Mouse (Mus musculus) kidney, embryonic 15.5 days (tissue): ENCODE measurements at regions not wholly inside any gene's neighbourhood (a gene's known extent, or its start where the extent isn't known, plus 50 kb on each side); places are given as distances from the start of the nearest gene placed in this dataset.

Experiments
- ATAC-seq: fragments of 200-750 bp; cut with Nextera tagmentation; replicated peaks from 2 replicates; pipeline ENCODE4 v1.8.0; 2017; ENCODE audit warnings: moderate TSS enrichment; ENCODE audit not compliant: low FRiP score
- H3K27ac ChIP-seq: fragments of 300-500 bp; sonication (generic); 2 replicates; pipeline ENCODE4 v1.5.1; 2015; ENCODE audit warnings: mild to moderate bottlenecking, inconsistent platforms
- H3K27me3 ChIP-seq: fragments of 300-500 bp; sonication (generic); 2 replicates; pipeline ENCODE4 v1.6.1; 2015; ENCODE audit warnings: inconsistent platforms
- H3K36me3 ChIP-seq: fragments of 300-500 bp; sonication (generic); 2 replicates; pipeline ENCODE4 v1.6.1; 2015; ENCODE audit warnings: inconsistent platforms
- H3K4me1 ChIP-seq: fragments of 300-500 bp; sonication (generic); 2 replicates; pipeline ENCODE4 v1.6.1; 2015; ENCODE audit warnings: inconsistent platforms
- H3K4me2 ChIP-seq: fragments of 300-500 bp; sonication (generic); 2 replicates; pipeline ENCODE4 v1.6.1; 2015; ENCODE audit warnings: moderate library complexity, mild to moderate bottlenecking, inconsistent platforms
- H3K4me3 ChIP-seq: fragments of 300-500 bp; sonication (generic); replicated peaks from 2 replicates; pipeline ENCODE4 v1.5.1; 2015; ENCODE audit warnings: mild to moderate bottlenecking, inconsistent platforms
- H3K9ac ChIP-seq: fragments of 300-500 bp; sonication (generic); 2 replicates; pipeline ENCODE4 v1.6.1; 2015; ENCODE audit warnings: mild to moderate bottlenecking, inconsistent platforms
- H3K9me3 ChIP-seq: fragments of 300-500 bp; sonication (generic); replicated peaks from 2 replicates; pipeline ENCODE4 v1.6.1; 2016; ENCODE audit warnings: inconsistent platforms
- WGBS: fragments of 180-500 bp; shearing (Covaris S2); methylation state at CpG from one replicate; pipeline ENCODE4 v1.1.7; 2015; ENCODE audit warnings: mixed read lengths; 5-methylcytosine and 5-hydroxymethylcytosine counted together

DNA sequence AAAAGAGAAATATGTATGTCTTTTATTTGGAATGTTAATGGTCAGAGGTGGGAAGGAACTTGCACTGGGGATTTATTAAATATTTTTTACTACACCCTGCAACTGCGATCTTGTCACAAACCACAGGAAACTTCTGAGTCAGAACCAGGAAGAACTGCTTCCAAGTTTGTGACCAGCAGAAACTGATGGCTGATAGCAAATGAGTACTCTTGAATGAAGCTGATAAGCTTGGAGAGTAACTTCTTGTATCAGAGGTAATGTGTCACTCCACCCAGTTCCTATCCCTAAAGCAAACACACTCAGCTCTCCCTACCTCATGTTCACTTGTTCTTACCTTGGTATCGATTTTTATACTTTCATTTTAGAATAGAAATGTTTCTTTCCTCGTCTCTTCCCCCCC is 76.0 kb upstream of the Thpo start:
- no peak for ATAC-seq
- Histone ChIP-seq H3K4me1 (no peaks in the 10 kb centered on the region), H3K36me3 (no peaks in the 10 kb centered on the region), H3K27ac (no peak overlapping the region), H3K9ac (no peak overlapping the region), H3K27me3 (no peaks in the 10 kb centered on the region), H3K4me2 (no peak overlapping the region), H3K4me3 (no peak overlapping the region), H3K9me3 (no peaks in the 10 kb centered on the region)
- 96% methylated on average over 3 of the region's 3 CpGs for whole genome bisulfite sequencing

DNA sequence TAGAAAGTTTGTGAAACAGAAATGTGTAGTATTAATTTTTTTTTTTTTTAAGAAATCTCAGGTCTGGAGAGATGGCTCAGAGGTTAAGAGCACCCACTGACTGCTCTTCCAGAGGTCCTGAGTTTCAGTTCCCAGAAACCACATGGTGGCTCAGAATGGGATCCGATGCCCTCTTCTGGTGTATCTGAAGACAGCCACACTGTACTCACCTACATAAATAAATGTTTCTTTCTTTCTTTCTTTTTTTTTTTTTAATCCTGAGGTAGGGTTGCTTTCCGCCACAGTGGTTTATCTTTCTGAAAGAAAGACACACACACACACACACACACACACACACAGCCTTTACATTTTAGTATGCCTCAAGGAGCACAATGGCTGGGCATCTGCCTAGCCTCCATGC is 74.0 kb upstream of the Thpo start:
- Histone ChIP-seq H3K4me1 (peaks cover 15% of the 10 kb centered on the region), H3K4me2 (no peak overlapping the region), H3K9me3 (no peaks in the 10 kb centered on the region), H3K27ac (no peak overlapping the region), H3K9ac (no peak overlapping the region), H3K4me3 (no peak overlapping the region), H3K36me3 (no peaks in the 10 kb centered on the region), H3K27me3 (no peaks in the 10 kb centered on the region)
- ATAC-seq: no peak
- WGBS: 86% methylated on average over 2 of the region's 2 CpGs

DNA sequence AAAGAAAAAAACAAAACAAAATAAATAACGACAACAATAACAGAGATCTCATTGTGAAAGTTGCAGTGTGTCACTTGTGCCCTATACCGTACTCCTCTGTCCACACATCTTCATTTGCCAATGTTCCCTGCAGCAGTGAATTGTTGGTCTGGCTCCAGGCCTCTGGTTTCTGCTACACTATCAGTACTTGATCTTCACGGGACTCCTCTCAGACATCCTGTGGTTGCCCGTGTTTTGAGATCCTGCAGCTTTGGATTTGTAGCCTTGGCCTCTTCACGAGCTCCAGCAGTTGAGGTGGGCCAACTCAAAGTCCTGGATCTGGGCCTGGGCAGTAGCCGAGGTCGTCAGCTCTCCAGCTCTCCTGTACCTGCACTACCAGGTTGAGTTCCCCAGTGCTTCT is 72.4 kb upstream of the Thpo start:
- no peak for ATAC-seq
- H3K27me3 ChIP-seq: no peaks in the 10 kb centered on the region
- H3K4me1 ChIP-seq: peaks cover 18% of the 10 kb centered on the region
- 83% methylated on average over 7 of the region's 7 CpGs for WGBS
- H3K27ac ChIP-seq: no peak overlapping the region
- no peaks in the 10 kb centered on the region for H3K9me3 ChIP-seq
- H3K4me2 ChIP-seq: no peak overlapping the region
- H3K9ac ChIP-seq: no peak overlapping the region
- no peak overlapping the region for H3K4me3 ChIP-seq
- no peaks in the 10 kb centered on the region for H3K36me3 ChIP-seq

DNA sequence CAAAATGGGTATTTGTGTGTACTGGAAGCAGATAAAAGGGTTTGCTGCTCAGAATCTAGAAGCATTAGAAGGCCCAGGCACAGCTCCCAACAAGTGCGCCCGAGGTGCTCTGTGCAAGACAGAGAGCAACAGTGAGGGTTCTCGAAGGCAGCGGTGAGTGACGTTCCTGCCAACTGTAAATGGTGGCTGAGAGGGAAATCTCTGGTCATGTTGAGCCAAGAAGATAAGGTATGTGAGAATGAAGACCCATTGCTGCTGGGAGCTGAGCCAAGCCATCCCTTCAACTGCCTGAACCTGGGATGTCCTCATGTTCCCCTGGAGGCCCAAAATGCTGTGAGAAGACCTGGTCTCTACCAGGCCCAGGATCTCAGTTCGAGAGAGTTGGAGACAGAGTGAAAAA is 71.5 kb upstream of the Thpo start:
- no peaks in the 10 kb centered on the region for H3K36me3 ChIP-seq
- H3K27ac ChIP-seq: no peak overlapping the region
- 86% methylated on average over 6 of the region's 6 CpGs for WGBS
- no peak for ATAC-seq
- no peak overlapping the region for H3K4me2 ChIP-seq
- H3K4me3 ChIP-seq: no peak overlapping the region
- peaks cover 18% of the 10 kb centered on the region for H3K4me1 ChIP-seq
- H3K9me3 ChIP-seq: no peaks in the 10 kb centered on the region
- no peak overlapping the region for H3K9ac ChIP-seq
- no peaks in the 10 kb centered on the region for H3K27me3 ChIP-seq

DNA sequence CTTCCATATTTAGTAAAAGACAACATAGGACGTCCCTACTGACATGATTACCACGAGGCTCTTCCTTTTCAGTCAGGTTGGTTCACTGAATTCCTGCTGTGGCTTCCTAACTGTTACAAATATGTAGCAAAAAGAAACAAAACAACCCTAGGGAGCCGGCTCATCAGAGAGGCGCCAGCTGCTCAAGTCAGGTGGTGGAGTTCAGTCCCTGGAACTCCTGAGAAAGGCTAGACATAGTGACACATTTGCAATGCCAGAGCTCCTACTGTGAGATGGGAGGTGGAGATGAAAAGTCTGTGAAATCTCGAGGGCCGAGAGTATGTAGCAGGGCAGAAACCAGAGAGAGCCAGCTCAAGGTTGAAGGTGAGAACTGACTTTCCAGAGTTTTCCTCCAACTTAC is 70.8 kb upstream of the Thpo start:
- peak overlapping the region; percentile 23; the same call in 1 of the 2 replicates for H3K9ac ChIP-seq
- WGBS: 15% methylated on average over 6 of the region's 6 CpGs
- peak overlapping the region; percentile 78; the same call in 1 of the 2 replicates for H3K27ac ChIP-seq
- no peaks in the 10 kb centered on the region for H3K36me3 ChIP-seq
- peak overlapping the region; percentile 74 for H3K4me2 ChIP-seq
- H3K4me3 ChIP-seq: peak overlapping the region; percentile 41
- H3K27me3 ChIP-seq: no peaks in the 10 kb centered on the region
- peak; percentile 45 for ATAC-seq
- H3K9me3 ChIP-seq: no peaks in the 10 kb centered on the region
- H3K4me1 ChIP-seq: peaks cover 18% of the 10 kb centered on the region

DNA sequence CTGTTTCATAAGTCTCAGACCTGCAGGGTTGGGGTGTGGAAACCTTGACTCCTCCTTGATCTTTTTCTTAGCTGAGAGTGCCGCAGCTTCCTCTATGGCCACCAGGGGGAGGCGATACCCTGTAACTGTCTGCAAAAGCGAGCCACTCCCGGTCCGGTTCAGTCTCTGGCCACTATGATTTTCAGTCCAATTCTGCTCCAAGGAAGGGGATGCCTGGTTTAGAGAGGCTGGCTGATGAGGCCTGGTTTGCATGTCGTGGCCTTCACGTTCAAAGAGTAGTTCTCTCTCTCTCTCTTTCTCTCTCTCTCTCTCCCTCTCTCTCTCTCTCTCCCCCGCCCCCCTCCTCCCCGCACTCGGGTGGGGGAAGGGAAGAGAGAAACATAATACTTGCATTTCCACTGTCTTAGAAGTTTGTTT is 70.3 kb upstream of the Thpo start:
- Histone ChIP-seq H3K9ac (peak overlapping the region; percentile 23; the same call in 1 of the 2 replicates), H3K9me3 (no peaks in the 10 kb centered on the region), H3K27me3 (no peaks in the 10 kb centered on the region), H3K27ac (peak overlapping the region; percentile 78; the same call in 1 of the 2 replicates), H3K4me3 (peak overlapping the region; percentile 41), H3K4me2 (peak overlapping the region; percentile 74), H3K4me1 (peaks cover 18% of the 10 kb centered on the region), H3K36me3 (no peaks in the 10 kb centered on the region)
- ATAC-seq: peak; percentile 85
- WGBS: 4% methylated on average over 10 of the region's 10 CpGs

DNA sequence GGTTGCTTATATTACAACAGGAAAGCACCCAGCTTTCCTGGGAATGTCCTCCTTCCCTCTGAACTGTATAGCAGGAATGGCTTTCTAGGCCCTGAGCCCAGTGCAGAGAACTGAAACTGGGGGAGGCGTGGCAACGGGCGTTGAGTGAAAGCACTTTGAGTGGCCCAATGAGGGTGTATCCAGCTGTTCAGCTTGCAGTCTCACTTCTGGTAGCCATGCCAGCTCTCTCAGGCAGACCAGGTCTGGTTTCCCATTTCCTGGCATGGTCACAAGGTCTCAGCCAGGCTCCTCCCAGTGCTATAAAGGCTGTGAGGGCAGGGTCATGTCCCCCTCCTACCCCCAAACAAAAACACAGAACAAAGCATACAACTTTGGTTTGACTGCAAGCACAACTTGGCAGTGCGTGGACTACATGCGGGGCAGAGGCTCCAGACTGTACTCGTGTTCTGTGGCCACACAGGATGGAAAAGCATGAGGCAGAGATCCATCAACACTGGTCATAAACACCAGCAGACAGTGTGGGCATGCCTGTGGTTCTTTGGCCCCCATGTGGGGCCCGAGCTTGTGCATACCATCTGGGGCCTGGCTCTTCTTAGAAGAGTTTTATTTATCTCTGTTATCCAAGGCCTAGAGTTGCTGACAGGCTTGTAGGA is 69.1 kb upstream of the Thpo start:
- Histone ChIP-seq H3K27ac (no peak overlapping the region), H3K9ac (no peak overlapping the region), H3K27me3 (no peaks in the 10 kb centered on the region), H3K4me2 (no peak overlapping the region), H3K9me3 (no peaks in the 10 kb centered on the region), H3K4me1 (peaks cover 18% of the 10 kb centered on the region), H3K36me3 (no peaks in the 10 kb centered on the region), H3K4me3 (no peak overlapping the region)
- ATAC-seq: no peak
- 59% methylated on average over 7 of the region's 7 CpGs for WGBS

DNA sequence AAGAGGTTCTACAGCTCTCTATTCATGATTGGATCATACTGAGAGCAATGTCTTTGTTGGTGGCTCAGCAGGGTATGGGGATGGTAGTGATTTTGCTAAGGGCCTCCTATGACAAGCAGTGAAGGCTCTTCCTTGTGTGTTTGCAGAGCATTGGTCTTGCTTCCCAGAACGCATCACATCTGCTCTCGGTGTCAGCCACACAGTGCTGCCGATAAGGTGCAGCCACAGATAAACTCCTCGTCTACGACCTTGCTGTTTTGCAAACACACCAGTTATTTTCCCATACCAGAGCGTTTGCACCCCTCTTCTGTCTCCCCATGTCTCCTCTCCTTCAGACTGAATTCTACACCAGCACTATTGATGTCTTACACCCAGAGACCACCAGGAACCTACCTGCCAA is 68.4 kb upstream of the Thpo start:
- Histone ChIP-seq H3K4me1 (peaks cover 18% of the 10 kb centered on the region), H3K9ac (no peak overlapping the region), H3K27ac (no peak overlapping the region), H3K4me3 (no peak overlapping the region), H3K36me3 (no peaks in the 10 kb centered on the region), H3K9me3 (no peaks in the 10 kb centered on the region), H3K4me2 (no peak overlapping the region), H3K27me3 (no peaks in the 10 kb centered on the region)
- ATAC-seq: no peak
- WGBS: 85% methylated on average over 6 of the region's 6 CpGs

DNA sequence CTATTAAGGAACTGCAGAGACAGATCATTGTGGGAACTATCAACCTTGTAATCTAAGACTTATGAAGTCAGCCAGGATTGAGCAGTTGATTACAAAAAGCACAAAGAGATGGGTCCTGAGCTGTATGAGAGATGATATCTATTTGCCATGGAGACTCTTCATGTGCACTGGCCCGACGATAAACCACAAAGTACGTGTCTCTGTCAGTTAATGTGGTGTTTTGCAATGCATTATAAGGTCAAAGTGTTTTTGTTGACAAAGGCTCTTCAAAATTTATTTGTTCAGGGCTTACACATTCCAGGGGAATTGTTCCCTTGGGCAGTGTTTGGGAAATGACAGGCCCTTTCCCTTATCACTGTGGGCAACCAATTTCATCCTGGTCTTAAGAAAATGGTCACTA is 65.7 kb upstream of the Thpo start:
- H3K9me3 ChIP-seq: no peaks in the 10 kb centered on the region
- H3K4me2 ChIP-seq: no peak overlapping the region
- H3K27me3 ChIP-seq: no peaks in the 10 kb centered on the region
- H3K4me3 ChIP-seq: no peak overlapping the region
- no peak for ATAC-seq
- H3K27ac ChIP-seq: no peak overlapping the region
- 86% methylated on average over 3 of the region's 3 CpGs for WGBS
- H3K9ac ChIP-seq: no peak overlapping the region
- peaks cover 15% of the 10 kb centered on the region for H3K4me1 ChIP-seq
- no peaks in the 10 kb centered on the region for H3K36me3 ChIP-seq

DNA sequence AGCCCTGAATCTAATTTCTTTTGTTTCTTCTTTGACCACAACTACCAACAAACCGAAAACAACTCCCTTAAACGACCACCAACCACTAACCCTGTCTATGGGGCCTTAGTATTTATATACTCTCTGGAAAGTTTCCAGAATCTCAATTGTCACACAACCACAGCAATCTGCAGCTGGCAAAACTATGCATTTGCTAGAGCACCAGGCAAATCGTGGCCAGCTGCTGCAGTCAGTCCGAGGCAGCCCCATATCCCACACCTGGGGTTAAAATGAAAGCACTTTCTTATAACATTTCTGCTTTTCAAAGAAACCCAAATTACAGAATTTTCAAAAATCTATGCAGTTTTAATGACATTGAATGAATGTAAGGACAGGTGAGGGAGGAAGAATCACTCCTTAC is 63.8 kb upstream of the Thpo start:
- no peak overlapping the region for H3K4me2 ChIP-seq
- 70% methylated on average over 4 of the region's 4 CpGs for WGBS
- no peaks in the 10 kb centered on the region for H3K9me3 ChIP-seq
- H3K9ac ChIP-seq: no peak overlapping the region
- H3K4me3 ChIP-seq: no peak overlapping the region
- H3K27me3 ChIP-seq: no peaks in the 10 kb centered on the region
- H3K27ac ChIP-seq: no peak overlapping the region
- H3K4me1 ChIP-seq: peaks cover 1% of the 10 kb centered on the region; the same call in 1 of the 2 replicates
- ATAC-seq: no peak
- no peaks in the 10 kb centered on the region for H3K36me3 ChIP-seq

DNA sequence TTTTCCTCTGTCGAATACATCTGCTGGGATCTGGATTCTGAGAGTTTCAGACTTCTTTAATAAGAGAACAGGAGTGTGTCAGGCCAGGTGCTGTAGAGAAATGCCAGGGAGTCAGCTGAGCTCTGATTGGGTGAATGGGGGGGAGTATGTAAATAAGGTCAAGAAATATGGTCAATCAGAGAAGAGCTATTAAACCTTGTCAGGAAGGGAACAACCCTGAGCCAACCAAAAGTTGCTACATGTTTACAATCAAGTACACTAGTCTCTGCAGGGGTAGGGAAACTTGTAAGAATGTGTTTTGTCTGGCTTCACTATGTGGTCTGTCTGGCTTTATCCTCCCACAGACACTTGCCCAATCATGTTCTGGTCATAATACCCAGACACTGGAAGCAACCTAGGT is 60.4 kb upstream of the Thpo start:
- H3K27ac ChIP-seq: no peak overlapping the region
- 75% methylated on average over 1 of the region's 1 CpGs for WGBS
- H3K9me3 ChIP-seq: no peaks in the 10 kb centered on the region
- no peaks in the 10 kb centered on the region for H3K36me3 ChIP-seq
- no peaks in the 10 kb centered on the region for H3K4me1 ChIP-seq
- ATAC-seq: no peak
- no peak overlapping the region for H3K4me2 ChIP-seq
- H3K4me3 ChIP-seq: no peak overlapping the region
- H3K27me3 ChIP-seq: no peaks in the 10 kb centered on the region
- no peak overlapping the region for H3K9ac ChIP-seq
